Mouse (Mus musculus) liver, embryonic 12.5 days (tissue): ENCODE data around the gene Shc1. TPM values are rescaled to one million over a fixed set of nuclear protein-coding genes. Genes with fewer than 3 reads are reported as not detected.

ENCODE experiments used
- ATAC-seq: fragments of 200-750 bp; cut with Nextera tagmentation; 2 replicates; pipeline ENCODE4 v1.8.0; 2017; ENCODE audit warnings: moderate number of reproducible peaks, mild to moderate bottlenecking, moderate library complexity
- H3K27ac ChIP-seq: fragments of 300-500 bp; sonication (generic); 2 replicates; pipeline ENCODE4 v1.5.1; 2016; ENCODE audit warnings: mild to moderate bottlenecking
- H3K27me3 ChIP-seq: fragments of 300-500 bp; sonication (generic); replicated peaks from 2 replicates; pipeline ENCODE4 v1.6.1; 2016; ENCODE audit warnings: mild to moderate bottlenecking, moderate library complexity
- H3K36me3 ChIP-seq: fragments of 300-500 bp; sonication (generic); 2 replicates; pipeline ENCODE4 v1.6.1; 2016; ENCODE audit warnings: mild to moderate bottlenecking, moderate library complexity
- H3K4me1 ChIP-seq: fragments of 300-500 bp; sonication (generic); 2 replicates; pipeline ENCODE4 v1.6.1; 2016
- H3K4me2 ChIP-seq: fragments of 300-500 bp; sonication (generic); 2 replicates; pipeline ENCODE4 v1.6.1; 2016; ENCODE audit warnings: mild to moderate bottlenecking, moderate library complexity
- H3K4me3 ChIP-seq: fragments of 300-500 bp; sonication (generic); 2 replicates; pipeline ENCODE4 v1.5.1; 2016; ENCODE audit warnings: mild to moderate bottlenecking, moderate library complexity
- H3K9ac ChIP-seq: fragments of 300-500 bp; sonication (generic); 2 replicates; pipeline ENCODE4 v1.6.1; 2016; ENCODE audit warnings: mild to moderate bottlenecking, moderate library complexity
- H3K9me3 ChIP-seq: fragments of 300-500 bp; sonication (generic); replicated peaks from 2 replicates; pipeline ENCODE4 v1.6.1; 2016; ENCODE audit warnings: mild to moderate bottlenecking, moderate library complexity
- WGBS: fragments of 180-500 bp; shearing (Covaris S2); methylation state at CpG from one replicate; pipeline ENCODE4 v1.1.7; 2016; ENCODE audit not compliant: insufficient replicate concordance; 5-methylcytosine and 5-hydroxymethylcytosine counted together
- polyA plus RNA-seq: library from polyadenylated mRNA; unstranded; fragments of >200 nt; fragmentation: Nextera tagmentation; extraction: Ambion mirVana; gene quantifications from 2 replicates; pipeline ENCODE4 v1.2.1, GENCODE M21; 2016

The Shc1 gene
- 56.8 and 63.3 TPM in 2 replicates for polyA plus RNA-seq

DNA sequence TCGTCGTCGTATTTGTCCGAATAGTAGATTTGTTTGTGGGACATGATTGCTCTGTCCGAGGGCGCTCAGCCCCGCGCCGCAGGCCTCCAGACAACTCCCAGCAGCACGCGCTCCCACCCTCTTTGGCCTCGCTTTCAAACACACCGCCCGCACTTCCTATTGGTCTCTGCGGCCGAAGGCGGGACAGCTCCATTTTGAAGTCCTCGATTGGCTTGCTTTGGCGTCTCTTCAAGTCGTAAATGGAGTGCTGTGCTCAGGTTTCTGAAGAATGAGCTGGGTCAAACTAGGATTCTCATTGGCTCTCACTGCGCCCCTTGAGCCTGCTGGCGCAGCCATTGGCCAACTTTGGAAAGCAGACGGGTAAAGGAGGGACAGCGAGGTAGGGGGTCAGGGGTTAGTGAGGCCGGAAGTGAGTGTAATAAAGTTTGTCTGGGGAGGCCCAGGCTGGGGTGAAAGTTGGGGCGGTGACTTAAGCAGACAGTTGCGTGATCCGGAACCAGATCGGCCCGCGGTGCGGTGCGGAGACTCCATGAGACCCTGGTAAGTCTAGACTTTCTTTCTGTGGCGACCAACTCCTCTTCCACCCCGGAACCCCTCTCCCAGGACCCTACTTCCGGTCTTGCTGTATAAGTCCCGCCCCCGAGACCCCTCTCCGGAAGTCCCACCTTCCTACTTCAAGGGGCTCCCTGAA is at the start of gene Shc1, which contains the start of gene Cks1b:
Gene Shc1, plus strand, starts transcription at position 274 of the 691 bp plus-strand sequence.
Gene Cks1b, minus strand, starts transcription at position 214 of the 691 bp plus-strand sequence.
- under 1% methylated on average over 39 of the region's 39 CpGs for WGBS
- Histone ChIP-seq H3K36me3 (peaks cover 41% of the 10 kb centered on the region), H3K27me3 (no peaks in the 10 kb centered on the region), H3K9me3 (0 out of 2 replicates have a peak, but pooled peaks cover 4% of the 10 kb centered on the region), H3K4me3 (peak within 1 kb of the TSS; percentile 75), H3K4me1 (peaks cover 60% of the 10 kb centered on the region), H3K27ac (peak within 1 kb of the TSS; percentile 94), H3K9ac (peak within 1 kb of the TSS; percentile 78), H3K4me2 (peak within 1 kb of the TSS; percentile 97)
- ATAC-seq = peak; percentile 89

DNA sequence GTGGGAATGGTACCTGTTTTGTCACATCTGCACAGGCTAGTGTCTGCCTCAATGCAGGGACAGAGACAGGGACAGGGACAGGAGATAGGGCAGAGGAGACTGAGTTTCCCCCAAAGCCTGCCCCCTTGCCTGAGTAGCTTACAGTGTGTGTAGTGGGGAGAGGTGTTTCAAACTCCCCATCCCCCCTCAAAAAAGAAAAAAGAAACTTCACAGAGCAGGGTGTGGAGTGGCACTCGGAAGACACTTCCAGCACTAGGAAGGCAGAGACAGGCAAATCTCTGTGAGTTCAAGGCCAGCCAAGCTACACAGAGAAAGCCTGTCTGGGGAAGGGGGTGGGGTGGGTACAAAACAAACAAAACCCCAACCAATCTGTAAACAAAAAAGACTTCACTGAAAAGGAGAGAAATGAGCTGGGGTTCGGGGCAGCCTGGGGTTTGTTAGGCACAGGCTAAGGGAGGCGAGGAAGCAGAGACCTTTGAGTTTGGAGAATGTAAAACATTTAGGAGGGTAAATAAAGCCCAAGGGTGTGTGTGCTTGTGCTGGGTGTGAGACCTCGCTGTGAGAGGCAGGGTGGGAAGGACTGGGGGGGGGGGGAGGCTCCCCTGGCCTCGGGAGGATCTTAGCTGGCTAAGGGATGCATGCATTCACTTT is 44.5 kb upstream of the Shc1 start:
- ATAC-seq = no peak
- no peak overlapping the region for H3K4me2 ChIP-seq
- H3K4me1 ChIP-seq = peaks cover 24% of the 10 kb centered on the region
- peaks cover 7% of the 10 kb centered on the region; the same call in 1 of the 2 replicates for H3K27me3 ChIP-seq
- 34% methylated on average over 5 of the region's 5 CpGs for WGBS
- H3K9ac ChIP-seq = no peak overlapping the region
- H3K27ac ChIP-seq = no peak overlapping the region; the same call in 1 of the 2 replicates
- H3K9me3 ChIP-seq = no peaks in the 10 kb centered on the region
- no peak overlapping the region for H3K4me3 ChIP-seq
- H3K36me3 ChIP-seq = no peaks in the 10 kb centered on the region

DNA sequence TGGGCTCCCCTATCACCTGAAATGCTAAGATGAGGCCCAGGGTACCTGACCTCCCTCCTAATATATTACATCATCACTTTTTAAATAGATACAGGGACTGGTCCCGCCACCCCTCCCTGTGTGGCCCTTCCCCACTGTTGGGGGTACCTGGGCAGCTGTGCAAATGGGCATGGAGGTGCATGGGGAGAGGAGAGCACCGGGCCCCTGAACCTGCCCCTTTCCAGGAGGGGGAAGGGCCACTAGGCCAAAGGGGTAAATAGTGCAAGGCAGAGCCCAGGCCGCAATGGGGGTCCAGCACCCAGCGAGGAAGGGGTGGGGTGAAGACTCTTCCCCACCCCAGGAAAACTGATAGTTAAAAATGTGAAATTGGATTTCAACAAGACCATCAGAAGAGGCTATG is 40.4 kb upstream of the Shc1 start:
- Histone ChIP-seq H3K4me1 (peaks cover 32% of the 10 kb centered on the region), H3K36me3 (peaks cover 20% of the 10 kb centered on the region), H3K4me2 (peak overlapping the region; percentile 78), H3K27ac (no peak overlapping the region), H3K9me3 (no peaks in the 10 kb centered on the region), H3K9ac (no peak overlapping the region), H3K4me3 (no peak overlapping the region), H3K27me3 (peaks cover 7% of the 10 kb centered on the region; the same call in 1 of the 2 replicates)
- ATAC-seq = no peak
- WGBS = 72% methylated on average over 4 of the region's 4 CpGs

DNA sequence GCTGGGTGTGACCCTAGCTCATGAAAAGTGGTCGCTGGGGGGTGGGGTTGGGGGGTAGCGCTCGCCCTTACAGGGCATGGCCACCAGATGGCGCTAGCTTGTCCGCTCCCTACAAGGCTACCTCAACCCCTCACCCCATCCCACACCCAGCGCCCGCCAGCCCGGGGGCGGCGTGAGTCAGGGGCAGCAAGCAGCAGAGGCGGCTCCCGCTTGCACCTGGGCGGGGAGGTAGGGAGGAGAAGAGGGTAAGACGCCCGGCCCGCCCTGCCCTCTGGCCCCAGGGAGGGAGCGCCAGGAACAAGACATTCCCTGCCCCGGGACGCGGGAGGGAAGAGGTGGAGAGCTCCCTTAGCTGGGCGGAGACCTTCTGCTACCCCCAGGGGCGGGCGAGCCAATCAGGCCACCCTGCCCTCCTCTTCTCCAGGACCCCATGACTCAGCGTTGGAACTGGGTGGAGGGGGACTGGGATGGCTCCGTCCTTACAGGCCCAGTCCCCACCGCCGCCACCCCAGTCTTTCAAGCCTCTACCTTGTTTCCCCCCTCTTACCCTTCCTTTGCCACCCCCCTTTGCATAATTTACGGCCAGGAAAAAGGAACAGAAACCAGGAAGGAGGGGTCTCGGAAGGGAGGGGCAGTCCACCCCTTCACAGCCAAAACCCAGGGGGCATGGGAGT is 39.7 kb upstream of the Shc1 start:
- H3K27me3 ChIP-seq = peaks cover under 1% of the 10 kb centered on the region; the same call in 1 of the 2 replicates
- H3K9me3 ChIP-seq = no peaks in the 10 kb centered on the region
- peak overlapping the region; percentile 51 for H3K4me3 ChIP-seq
- H3K36me3 ChIP-seq = peaks cover 20% of the 10 kb centered on the region
- peaks cover 26% of the 10 kb centered on the region for H3K4me1 ChIP-seq
- H3K27ac ChIP-seq = peak overlapping the region; percentile 33; the same call in 1 of the 2 replicates
- H3K9ac ChIP-seq = peak overlapping the region; percentile 59
- H3K4me2 ChIP-seq = peak overlapping the region; percentile 78
- WGBS = 9% methylated on average over 29 of the region's 29 CpGs
- ATAC-seq = peak; percentile 77

DNA sequence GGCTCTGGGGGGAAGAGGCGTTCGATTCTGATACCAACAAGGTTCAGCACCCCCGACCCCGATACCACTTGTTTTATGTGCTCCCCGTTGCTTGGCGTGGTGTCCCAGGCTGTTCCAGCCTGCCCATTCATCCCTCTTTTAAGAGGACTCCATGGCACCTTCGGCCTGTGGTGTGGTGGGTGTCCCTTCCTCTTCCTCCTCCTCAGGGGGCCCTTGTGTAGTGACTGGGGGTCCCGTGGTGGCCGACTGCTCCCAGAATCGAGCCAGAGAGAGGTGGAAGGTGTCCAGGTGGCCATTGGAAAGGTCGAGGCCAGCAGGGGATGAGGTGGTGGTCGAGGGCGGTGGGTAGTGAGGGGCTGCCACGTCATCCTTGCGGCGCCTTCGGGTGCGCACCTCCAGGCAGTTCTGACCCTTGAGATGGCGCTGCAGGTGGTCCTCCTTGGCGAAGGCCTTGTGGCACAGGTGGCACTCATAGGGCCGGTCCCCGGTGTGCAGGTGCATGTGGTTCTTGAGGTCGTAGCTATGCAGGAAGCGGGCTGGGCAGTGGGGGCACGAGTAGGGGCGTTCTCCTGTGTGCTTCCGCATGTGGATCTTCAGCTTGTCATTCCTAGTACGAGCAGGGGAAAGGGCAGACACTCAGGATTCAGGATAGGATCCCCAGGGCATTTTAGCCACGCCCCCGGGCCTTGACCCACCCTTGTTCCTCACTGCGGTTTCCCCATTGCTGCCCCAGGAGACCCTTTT is 38.7 kb upstream of the Shc1 start:
- ATAC-seq = no peak
- H3K4me1 ChIP-seq = peaks cover 19% of the 10 kb centered on the region
- no peaks in the 10 kb centered on the region for H3K9me3 ChIP-seq
- peaks cover 20% of the 10 kb centered on the region for H3K36me3 ChIP-seq
- WGBS = 78% methylated on average over 31 of the region's 31 CpGs
- no peaks in the 10 kb centered on the region; the same call in 1 of the 2 replicates for H3K27me3 ChIP-seq
- H3K27ac ChIP-seq = no peak overlapping the region
- no peak overlapping the region for H3K4me2 ChIP-seq
- no peak overlapping the region for H3K4me3 ChIP-seq
- no peak overlapping the region for H3K9ac ChIP-seq

DNA sequence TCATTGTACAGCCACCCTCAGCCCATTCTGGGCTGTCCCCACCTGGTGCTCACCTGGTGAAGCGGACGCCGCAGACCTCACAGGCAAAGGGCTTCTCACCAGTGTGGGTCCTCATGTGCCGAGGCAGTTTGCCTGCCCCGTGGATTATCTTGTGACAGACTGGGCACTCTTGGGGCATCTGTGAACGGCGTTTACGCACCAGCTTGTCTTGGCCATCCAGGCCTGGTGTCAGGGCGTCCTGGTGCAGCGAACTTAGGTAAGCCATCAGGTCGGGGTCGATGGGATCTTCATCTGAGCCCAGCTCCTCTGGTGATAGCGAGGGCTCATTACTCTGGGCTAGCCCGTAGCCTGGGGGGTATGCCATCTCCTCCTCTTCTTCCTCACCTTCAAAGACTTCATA is 38.0 kb upstream of the Shc1 start:
- Histone ChIP-seq H3K4me2 (no peak overlapping the region), H3K4me3 (no peak overlapping the region), H3K36me3 (peaks cover 20% of the 10 kb centered on the region), H3K4me1 (peaks cover 26% of the 10 kb centered on the region), H3K9me3 (no peaks in the 10 kb centered on the region), H3K9ac (no peak overlapping the region), H3K27ac (no peak overlapping the region), H3K27me3 (no peaks in the 10 kb centered on the region; the same call in 1 of the 2 replicates)
- no peak for ATAC-seq
- WGBS = 88% methylated on average over 14 of the region's 14 CpGs

DNA sequence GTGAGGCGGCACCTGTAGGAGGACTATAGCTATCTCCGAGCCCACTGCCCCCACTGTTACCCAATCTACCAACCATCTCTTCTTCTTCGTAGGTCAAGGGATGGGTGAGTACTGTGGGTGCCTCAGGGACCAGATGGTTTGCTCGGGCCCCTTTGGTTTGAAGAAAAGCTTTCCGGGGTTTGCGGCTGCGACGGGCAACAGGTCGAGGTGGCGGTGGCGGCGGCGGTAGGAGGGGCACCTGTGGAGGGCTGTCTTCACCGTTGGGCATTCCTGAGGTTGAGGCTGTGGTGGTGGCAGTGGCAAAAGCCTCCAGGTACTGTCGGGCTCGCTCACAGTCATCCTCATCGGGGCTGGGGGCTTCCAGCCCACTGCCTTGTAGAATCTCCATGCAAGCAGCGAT is 37.5 kb upstream of the Shc1 start:
- ATAC-seq = no peak

DNA sequence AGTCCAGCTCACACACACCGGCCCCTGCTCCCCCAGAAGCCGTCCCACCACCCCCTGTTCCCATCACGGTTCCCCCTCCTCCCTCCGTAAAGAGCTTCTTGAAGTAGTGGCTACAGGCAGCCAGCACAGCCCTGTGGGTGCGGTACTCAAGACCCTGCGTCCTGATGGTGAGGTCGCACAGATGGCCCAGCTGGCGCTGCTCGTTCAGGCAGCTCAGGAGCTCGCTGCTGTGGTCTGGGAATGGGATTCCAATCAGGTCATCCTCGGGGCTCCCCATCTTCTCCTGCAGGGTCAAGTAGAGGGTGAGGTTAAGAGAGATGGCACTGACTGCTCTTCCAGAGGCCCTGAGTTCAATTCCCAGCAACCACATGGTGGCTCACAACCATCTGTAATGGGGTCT is 37.0 kb upstream of the Shc1 start:
- Histone ChIP-seq H3K9me3 (no peaks in the 10 kb centered on the region), H3K4me1 (peaks cover 33% of the 10 kb centered on the region), H3K4me3 (no peak overlapping the region), H3K4me2 (no peak overlapping the region), H3K36me3 (peaks cover 20% of the 10 kb centered on the region), H3K27ac (no peak overlapping the region), H3K27me3 (peaks cover 6% of the 10 kb centered on the region; the same call in 1 of the 2 replicates), H3K9ac (no peak overlapping the region)
- WGBS = 83% methylated on average over 11 of the region's 11 CpGs
- no peak for ATAC-seq

More for the DNA sequence above, 37.5 kb upstream of the Shc1 start:
- no peak overlapping the region for H3K4me2 ChIP-seq
- no peak overlapping the region for H3K4me3 ChIP-seq
- H3K4me1 ChIP-seq = peaks cover 30% of the 10 kb centered on the region
- H3K36me3 ChIP-seq = peaks cover 20% of the 10 kb centered on the region
- H3K9ac ChIP-seq = no peak overlapping the region
- 87% methylated on average over 18 of the region's 18 CpGs for WGBS
- no peaks in the 10 kb centered on the region for H3K9me3 ChIP-seq
- no peak overlapping the region for H3K27ac ChIP-seq
- peaks cover 3% of the 10 kb centered on the region; the same call in 1 of the 2 replicates for H3K27me3 ChIP-seq

DNA sequence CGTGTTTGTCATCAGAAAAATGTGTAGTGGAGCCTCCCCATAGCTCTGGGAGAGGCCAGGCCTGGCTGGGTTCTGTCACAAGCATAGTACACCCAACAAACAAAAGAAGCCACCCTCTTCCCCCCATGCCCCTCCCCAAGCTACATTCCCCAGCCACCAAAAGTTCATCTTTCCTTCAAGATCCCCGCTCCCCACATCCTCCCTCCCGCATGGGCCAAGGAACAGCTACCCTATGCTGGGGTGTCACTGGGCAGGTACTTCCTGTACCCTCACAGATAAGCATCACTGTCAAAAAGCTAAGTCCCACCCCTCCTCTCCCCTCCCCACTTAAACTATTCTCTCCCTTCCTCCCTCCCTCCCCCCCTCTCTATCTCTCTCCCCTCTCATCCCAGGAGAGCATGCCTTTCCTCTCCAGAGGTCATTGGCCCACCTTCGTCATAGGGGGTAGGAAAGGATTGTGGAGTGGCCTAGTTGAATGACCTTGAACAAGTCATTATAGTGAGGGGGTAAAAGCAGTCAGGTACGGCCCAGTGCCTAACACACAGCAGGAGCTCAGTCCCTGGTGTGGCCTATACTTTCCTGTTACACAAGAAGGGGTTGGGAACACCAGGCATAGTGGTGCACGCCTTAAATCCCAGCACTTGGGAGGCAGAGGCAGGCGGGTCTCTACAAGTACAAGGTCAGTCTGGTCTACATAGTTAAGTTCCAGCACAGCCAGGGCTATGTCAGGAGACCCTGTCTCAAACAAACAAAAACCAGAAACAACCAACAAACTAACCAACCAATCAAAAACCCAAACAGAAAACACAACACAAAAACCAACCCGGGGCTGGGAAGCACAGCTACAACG is 36.0 kb upstream of the Shc1 start:
- 75% methylated on average over 9 of the region's 9 CpGs for WGBS

DNA sequence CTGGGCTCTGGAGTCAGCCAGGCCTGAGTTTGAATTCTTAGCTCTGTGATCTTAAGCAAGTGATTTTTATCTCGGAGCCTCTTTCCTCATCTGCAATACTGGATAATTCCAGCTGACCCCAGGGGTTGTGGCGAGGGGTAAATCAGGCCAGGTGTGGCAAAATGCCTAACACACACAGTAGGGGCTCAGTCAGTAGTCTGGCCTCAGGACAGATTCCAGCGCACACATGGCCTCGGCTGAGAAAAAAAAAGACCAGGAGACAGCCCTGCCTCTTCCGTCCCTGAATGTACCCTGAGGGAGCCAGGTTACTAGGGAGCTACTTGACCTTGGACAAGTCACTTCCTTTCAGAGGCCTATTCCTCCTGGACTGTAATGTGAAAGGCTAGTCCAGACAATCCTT is 35.3 kb upstream of the Shc1 start:
- 69% methylated on average over 5 of the region's 5 CpGs for WGBS
- Histone ChIP-seq H3K4me1 (peaks cover 42% of the 10 kb centered on the region), H3K4me2 (no peak overlapping the region)

More for the DNA sequence above, 36.0 kb upstream of the Shc1 start:
- ATAC-seq = no peak
- Histone ChIP-seq H3K4me2 (no peak overlapping the region), H3K36me3 (peaks cover 20% of the 10 kb centered on the region), H3K27me3 (peaks cover 6% of the 10 kb centered on the region; the same call in 1 of the 2 replicates), H3K9me3 (no peaks in the 10 kb centered on the region), H3K27ac (no peak overlapping the region), H3K4me3 (no peak overlapping the region), H3K4me1 (peaks cover 38% of the 10 kb centered on the region), H3K9ac (no peak overlapping the region)

More for the DNA sequence above, 35.3 kb upstream of the Shc1 start:
- no peak for ATAC-seq
- Histone ChIP-seq H3K4me3 (no peak overlapping the region), H3K27me3 (peaks cover 6% of the 10 kb centered on the region; the same call in 1 of the 2 replicates), H3K9ac (no peak overlapping the region), H3K36me3 (peaks cover 20% of the 10 kb centered on the region), H3K27ac (no peak overlapping the region), H3K9me3 (no peaks in the 10 kb centered on the region)
